Mouse (Mus musculus) 3T3-L1 (cell line): ENCODE measurements around the gene Cd160.

Source experiments
- DNase-seq: peaks from one replicate; pipeline ENCODE4 v3.0.0-alpha.2; 2015; ENCODE audit warnings: low read depth, low spot score

The Cd160 gene

GRCm38 (mm10) chr3:96764528-96764927, 64.6 kb downstream of the Cd160 start:
- DNase-seq: peak; percentile 78

- DNase-seq: peak; percentile 88
Observed at GRCm38 (mm10) chr3:96759695-96760094, 69.5 kb downstream of the Cd160 start.

GRCm38 (mm10) chr3:96757691-96758090, 71.5 kb downstream of the Cd160 start:
- DNase-seq: no peak

- no peak for DNase-seq
Observed at GRCm38 (mm10) chr3:96755935-96756334, 73.2 kb downstream of the Cd160 start.
